Mouse (Mus musculus) embryonic fibroblast, embryonic 13.5 days (primary cell): Measurements from ENCODE around the gene Nt5e.

ENCODE experiments used
- CTCF ChIP-seq: IDR thresholded peaks from 2 replicates; pipeline ENCODE4 v1.5.1; 2011; ENCODE audit warnings: mild to moderate bottlenecking, control low read depth, low read length, moderate library complexity, borderline replicate concordance; ENCODE audit not compliant: insufficient read depth
- POLR2A ChIP-seq: IDR thresholded peaks from 2 replicates; pipeline ENCODE4 v1.6.1; 2011; ENCODE audit warnings: low read depth, mild to moderate bottlenecking, control low read depth, low read length, moderate library complexity

GRCm38 (mm10) chr9:88416752-88417151, 89.8 kb downstream of the Nt5e start:
- TF ChIP-seq POLR2A (no peak), CTCF (no peak)
